Mouse (Mus musculus) small intestine, adult 2 months (tissue): ENCODE data around the gene Sucla2.

ENCODE experiments used
- CTCF ChIP-seq: fragments of 200-500 bp; IDR thresholded peaks from 2 replicates; pipeline ENCODE4 v1.5.1; 2012; ENCODE audit warnings: low read depth, mild to moderate bottlenecking, control low read depth, inconsistent platforms, low read length, moderate library complexity, mixed read lengths; ENCODE audit not compliant: insufficient replicate concordance, insufficient read length; ENCODE audit errors: extremely low read depth
- POLR2A ChIP-seq: fragments of 200-500 bp; IDR thresholded peaks from 2 replicates; pipeline ENCODE4 v1.6.1; 2012; ENCODE audit warnings: low read depth, mild to moderate bottlenecking, control low read depth, inconsistent platforms, low read length, moderate library complexity

- TF ChIP-seq CTCF = no peak
- no peak for TF ChIP-seq POLR2A
Measured at GRCm38 (mm10) chr14:73524136-73524535, 983 bp upstream of the Sucla2 start.
